Mouse (Mus musculus) kidney, postnatal 10 days (tissue): ENCODE data around the gene Ugt1a5.

Source experiments
- DNase-seq: peaks from one replicate; pipeline ENCODE4 v3.0.0; 2021; ENCODE audit warnings: mixed read lengths

Gene Ugt1a5

DNA sequence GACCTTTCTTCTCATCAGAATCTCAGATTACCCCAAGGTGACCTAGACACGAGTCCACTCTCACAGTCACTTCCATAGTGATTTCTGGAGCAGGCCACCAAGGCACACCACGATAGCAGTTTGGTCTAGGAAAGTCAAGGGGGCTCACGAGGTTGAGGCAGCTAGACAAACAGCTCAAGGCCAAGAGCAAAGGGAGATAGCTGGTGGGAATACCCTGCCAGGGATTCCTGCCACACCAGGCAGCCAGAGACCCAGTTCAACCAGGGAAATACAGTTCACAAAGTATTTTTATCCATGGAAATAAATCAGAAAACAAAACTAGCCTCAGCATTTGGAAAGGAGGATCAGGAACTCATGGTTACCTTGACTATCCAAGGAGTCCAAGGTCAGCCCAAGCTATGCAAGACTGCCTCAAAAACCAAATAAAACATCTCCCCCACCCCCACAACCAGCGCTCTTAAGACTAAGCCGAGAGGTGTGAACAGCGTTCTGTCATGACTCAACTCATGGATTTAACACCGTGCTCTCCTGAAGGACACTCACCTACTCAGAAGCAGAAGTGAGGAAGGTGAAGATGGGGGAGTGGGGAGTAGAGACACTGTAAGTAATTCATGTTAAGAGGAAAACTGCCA is 98.5 kb downstream of the Ugt1a5 start:
- DNase-seq: no peak

GRCm38 (mm10) chr1:88264869-88265240 is 99.0 kb downstream of the Ugt1a5 start:
- DNase-seq: peak; percentile 66

DNA sequence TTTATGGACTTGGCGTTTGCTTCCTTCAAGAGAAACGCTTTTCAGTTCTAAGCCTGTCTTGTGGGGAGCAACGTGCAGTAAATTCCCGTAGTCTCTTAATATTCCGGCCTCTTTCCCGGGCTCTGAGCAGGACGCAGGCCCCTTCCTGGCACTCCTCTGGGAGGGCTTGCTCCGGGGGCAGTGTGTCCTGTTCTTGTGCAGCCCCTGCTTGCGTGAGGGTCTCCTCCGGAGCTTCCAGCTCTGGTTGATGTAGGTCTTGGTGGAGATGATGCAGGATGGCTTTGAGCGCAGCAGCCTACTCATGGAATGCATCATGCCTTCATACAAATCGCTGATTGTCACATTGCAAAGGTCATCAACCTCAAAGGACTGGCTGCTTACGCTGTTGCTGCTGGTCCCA is 100.3 kb downstream of the Ugt1a5 start:
- DNase-seq: no peak

DNA sequence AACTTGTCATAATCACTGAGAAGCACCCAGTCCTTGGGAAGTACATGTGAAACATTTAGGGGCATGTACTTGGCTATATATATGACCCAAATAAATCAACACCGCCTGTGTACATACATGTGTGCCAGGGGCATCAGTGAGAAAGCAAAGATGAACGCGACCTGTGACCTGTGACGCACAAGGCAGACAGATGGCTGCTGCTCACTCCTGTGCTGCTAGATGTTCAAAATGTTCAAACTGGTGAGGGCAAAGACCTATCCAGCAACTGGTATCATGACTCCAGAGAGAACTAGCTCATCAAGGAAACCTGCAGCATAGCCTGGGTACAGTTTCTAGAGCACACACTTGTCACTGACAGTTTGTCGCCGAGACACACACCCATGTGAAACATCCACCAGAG is 101.7 kb downstream of the Ugt1a5 start:
- DNase-seq: no peak

DNA sequence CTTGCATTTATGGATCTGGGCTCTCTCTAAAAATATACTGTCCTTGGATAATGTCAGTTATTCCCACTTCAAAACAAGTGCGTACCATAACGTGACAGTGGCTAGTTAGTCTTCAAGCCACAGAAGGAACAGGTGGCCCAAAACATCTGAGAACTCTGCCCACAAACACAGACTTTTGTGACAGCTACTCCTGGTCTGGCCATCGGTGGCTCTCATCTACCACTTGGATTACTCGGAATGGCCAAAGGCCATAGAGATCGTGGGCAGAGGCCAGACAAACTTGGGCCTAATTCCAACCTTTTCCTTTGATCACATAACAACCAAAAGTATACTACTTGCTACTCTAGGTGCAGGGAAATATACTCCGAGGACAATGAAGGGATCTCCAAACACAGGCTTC is 102.3 kb downstream of the Ugt1a5 start:
- no peak for DNase-seq
